Comparison of ENCODE assay signal across 11 mouse cellular contexts in genomic region chr15:86932345-86933075, GRCm38 (mm10).
DNase-seq lines count a peak whose midpoint lies in the region; ATAC-seq and TF ChIP-seq lines count a peak whose summit lies in the region.
"Had no signal": no experiment of that assay in that cellular context is flagged by ENCODE, and none has a peak within 500 bp of the region (broad histone marks: within the 10 kb centered on the region; RNA-seq: fewer than 3 reads in every experiment).

No protein-coding gene starts in this region.

- TF ChIP-seq POLR2A in heart, adult 2 months (IDR thresholded peaks at IDR 0.05; ENCODE audit: insufficient read depth, low read depth, low read length) = no peak
- TF ChIP-seq POLR2A in myocyte (IDR thresholded peaks at IDR 0.05; ENCODE audit: insufficient read length, low read depth) = no peak

- no peaks in the 10 kb centered on the region for H3K79me2 ChIP-seq in heart, adult 2 months (replicated peaks; ENCODE audit: control insufficient read depth, insufficient read depth, low read length)
- no peaks in the 10 kb centered on the region for H3K79me2 ChIP-seq in myocyte (ENCODE audit: control insufficient read depth, insufficient read depth)

- no peaks in the 10 kb centered on the region for H3K9me3 ChIP-seq in midbrain, embryonic 10.5 days (replicated peaks)
- no peaks in the 10 kb centered on the region for H3K9me3 ChIP-seq in midbrain, embryonic 11.5 days (ENCODE audit: control insufficient read depth, low read length)
- H3K9me3 ChIP-seq: liver, embryonic 13.5 days had no signal

- no peaks in the 10 kb centered on the region for H3K4me1 ChIP-seq in heart, adult 2 months (ENCODE audit: control insufficient read depth, insufficient read depth, low read length)
- H3K4me1 ChIP-seq in midbrain, embryonic 10.5 days = no peaks in the 10 kb centered on the region
- H3K4me1 ChIP-seq in midbrain, embryonic 11.5 days (ENCODE audit: control insufficient read depth, insufficient read depth, low read length) = no peaks in the 10 kb centered on the region
- H3K4me1 ChIP-seq: liver, embryonic 13.5 days had no signal

- H3K36me3 ChIP-seq in heart, adult 2 months (ENCODE audit: control insufficient read depth, insufficient read depth, low read length) = no peaks in the 10 kb centered on the region
- no peaks in the 10 kb centered on the region for H3K36me3 ChIP-seq in midbrain, embryonic 10.5 days
- no peaks in the 10 kb centered on the region for H3K36me3 ChIP-seq in midbrain, embryonic 11.5 days (ENCODE audit: control insufficient read depth, insufficient read depth, low read length)
- H3K36me3 ChIP-seq in myocyte (ENCODE audit: control insufficient read depth, insufficient read depth) = no peaks in the 10 kb centered on the region
- H3K36me3 ChIP-seq: liver, embryonic 13.5 days had no signal

- H3ac ChIP-seq in myocyte (ENCODE audit: control insufficient read depth, insufficient read length) = no peak overlapping the region

- TF ChIP-seq CTCF in heart, adult 2 months (IDR thresholded peaks at IDR 0.05) = no peak
- TF ChIP-seq CTCF in left cerebral cortex, adult 2 months (IDR thresholded peaks at IDR 0.05) = no peak

- no peak for TF ChIP-seq EP300 in heart, adult 2 months (IDR thresholded peaks at IDR 0.05; ENCODE audit: insufficient read depth, low read depth, low read length)

- H3K27ac ChIP-seq in heart, adult 2 months = no peak overlapping the region
- H3K27ac ChIP-seq in midbrain, embryonic 10.5 days (replicated peaks) = no peak overlapping the region
- H3K27ac ChIP-seq in midbrain, embryonic 11.5 days (ENCODE audit: low read depth, low read length) = no peak overlapping the region
- H3K27ac ChIP-seq in left cerebral cortex, adult 2 months = no peak overlapping the region
- H3K27ac ChIP-seq: liver, embryonic 13.5 days had no signal

- no peak overlapping the region for H3K4me2 ChIP-seq in midbrain, embryonic 11.5 days
- H3K4me2 ChIP-seq in myocyte (ENCODE audit: low read depth) = no peak overlapping the region
- H3K4me2 ChIP-seq: liver, embryonic 13.5 days had no signal

- intact Hi-C loops in heart, postnatal 10 days (cut with DNase I) = no loop called here
- intact Hi-C loops in heart, adult 2 months (cut with DNase I) = no loop called here
- intact Hi-C loops in left cerebral cortex, adult 2 months (cut with DNase I) = no loop called here

- no peak for ATAC-seq in midbrain, embryonic 11.5 days (ENCODE audit: low FRiP score)
- ATAC-seq: inflammation-experienced regulatory T-cells, adult 6 months had no signal

- 53% methylated on average over 15 of the region's 15 CpGs for WGBS in heart, adult 2 months
- WGBS in midbrain, embryonic 10.5 days = 60% methylated on average over 15 of the region's 15 CpGs
- WGBS in midbrain, embryonic 11.5 days = 56% methylated on average over 15 of the region's 15 CpGs

- H3K4me3 ChIP-seq in heart, adult 2 months = no peak overlapping the region
- H3K4me3 ChIP-seq in midbrain, embryonic 10.5 days = no peak overlapping the region
- no peak overlapping the region for H3K4me3 ChIP-seq in midbrain, embryonic 11.5 days (ENCODE audit: low read depth, low read length)
- no peak overlapping the region for H3K4me3 ChIP-seq in myocyte
- H3K4me3 ChIP-seq in left cerebral cortex, adult 2 months = no peak overlapping the region
- H3K4me3 ChIP-seq: liver, embryonic 13.5 days had no signal

- H3K9ac ChIP-seq in heart, adult 2 months (ENCODE audit: low read depth, low read length) = no peak overlapping the region
- H3K9ac ChIP-seq in midbrain, embryonic 11.5 days (ENCODE audit: low read length) = no peak overlapping the region
- H3K9ac ChIP-seq: liver, embryonic 13.5 days had no signal

- no peaks in the 10 kb centered on the region for H3K27me3 ChIP-seq in heart, adult 2 months (ENCODE audit: control insufficient read depth, insufficient read depth, low read length)
- no peaks in the 10 kb centered on the region for H3K27me3 ChIP-seq in midbrain, embryonic 10.5 days (ENCODE audit: low read depth, poor library complexity, severe bottlenecking)
- no peaks in the 10 kb centered on the region for H3K27me3 ChIP-seq in midbrain, embryonic 11.5 days (ENCODE audit: control insufficient read depth, insufficient read depth, low read length)
- no peaks in the 10 kb centered on the region for H3K27me3 ChIP-seq in myocyte (ENCODE audit: control insufficient read depth, insufficient read depth, insufficient read length)
- H3K27me3 ChIP-seq: liver, embryonic 13.5 days had no signal

- peak; percentile 26 to 50 for DNase-seq in heart, postnatal 10 days
- no peak for DNase-seq in heart, adult 2 months
- peak; percentile 46 for DNase-seq in midbrain, embryonic 10.5 days (ENCODE audit: low spot score)
- DNase-seq in midbrain, embryonic 11.5 days (ENCODE audit: low spot score, missing footprints) = no peak
- peak; percentile 19 for DNase-seq in c-Kit-positive CD71-negative TER-119-negative erythroid progenitor cells, embryonic 14.5 days (ENCODE audit: low read depth)
- DNase-seq in left cerebral cortex, adult 2 months (ENCODE audit: extremely low spot score in 1 of 2, low spot score in 2 of 2) = no peak
- DNase-seq in spleen, postnatal 36 days (ENCODE audit: low spot score in 2 of 2) = no peak
- DNase-seq: cerebellum, adult 11 months; liver, embryonic 13.5 days had no signal

TF ChIP-seq in myocyte, 11 proteins besides CTCF, POLR2A, EP300 and RAD21:
- TF ChIP-seq CEBPB (IDR thresholded peaks at IDR 0.05; ENCODE audit: insufficient read depth, poor library complexity, severe bottlenecking) (no peak), REST (IDR thresholded peaks at IDR 0.05; ENCODE audit: insufficient read depth, insufficient read length) (peak; percentile 54)

Comparison
In these comparisons a context has a peak if more than half of its experiments do, and no peak if none do; other contexts are left out.
1. DNase-seq: peak in heart, postnatal 10 days (2 of 2), midbrain, embryonic 10.5 days (single experiment) and c-Kit-positive CD71-negative TER-119-negative erythroid progenitor cells, embryonic 14.5 days (single experiment); none in heart, adult 2 months (0 of 2), midbrain, embryonic 11.5 days (single experiment), left cerebral cortex, adult 2 months (0 of 2) and spleen, postnatal 36 days (0 of 2).